Mouse (Mus musculus) granulocyte monocyte progenitor cell, adult 5-6 weeks (primary cell): ENCODE measurements around the gene Zbtb37. TPM values are rescaled to one million over a fixed set of nuclear protein-coding genes. Genes with fewer than 3 reads are reported as not detected.
A peak's percentile ranks its signal among the peaks of the same experiment; 100 is the strongest.
"Not testable (repeated sequence)": the region's sequence is repeated elsewhere in the genome, so short reads cannot be mapped to it uniquely, and the experiment has no call there.

Experiments used
- ATAC-seq: replicated peaks from 2 replicates; pipeline ENCODE4 v1.8.0; 2016; ENCODE audit warnings: mild to moderate bottlenecking, moderate TSS enrichment, inconsistent platforms; ENCODE audit not compliant: poor library complexity, severe bottlenecking
- total RNA-seq, 2 experiments: library from RNA; stranded (forward) in 1 of 2; stranded (reverse) in 1 of 2; fragments of 200-712, 200-1000 nt in 1 of 2; fragments of >200 nt in 1 of 2; fragmentation: Nextera tagmentation in 1 of 2; gene quantifications; 2 replicates each; pipeline ENCODE4 v1.2.3; 2014 to 2017

The Zbtb37 gene
- total RNA-seq, 2 experiments from 2014 or later = 5.7 to 10.0 TPM

DNA sequence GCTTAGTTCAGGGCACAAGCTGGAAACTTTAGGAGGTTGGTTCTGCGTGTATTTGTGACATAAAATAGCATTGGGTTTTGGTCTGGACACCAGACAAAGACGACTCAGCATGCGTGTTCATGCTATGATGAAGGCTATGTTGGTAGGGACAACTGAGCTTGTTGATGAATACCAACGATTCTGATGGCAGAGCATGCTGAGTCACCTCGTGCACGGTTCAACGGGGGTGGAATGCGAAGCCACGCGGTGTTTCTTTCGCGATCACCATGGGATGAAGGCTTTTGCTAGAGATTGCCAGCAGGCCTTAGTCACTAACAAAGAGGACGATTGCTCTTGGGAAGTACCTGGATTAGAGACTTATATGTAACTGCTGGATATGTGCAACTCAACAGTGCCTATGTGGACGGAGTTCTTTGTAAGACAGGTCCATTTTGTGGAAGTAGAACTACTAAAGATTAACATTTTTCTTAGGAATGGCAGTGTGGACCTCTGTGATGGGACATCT is 684 bp upstream of the Zbtb37 start:
- peak; percentile 54 for ATAC-seq

DNA sequence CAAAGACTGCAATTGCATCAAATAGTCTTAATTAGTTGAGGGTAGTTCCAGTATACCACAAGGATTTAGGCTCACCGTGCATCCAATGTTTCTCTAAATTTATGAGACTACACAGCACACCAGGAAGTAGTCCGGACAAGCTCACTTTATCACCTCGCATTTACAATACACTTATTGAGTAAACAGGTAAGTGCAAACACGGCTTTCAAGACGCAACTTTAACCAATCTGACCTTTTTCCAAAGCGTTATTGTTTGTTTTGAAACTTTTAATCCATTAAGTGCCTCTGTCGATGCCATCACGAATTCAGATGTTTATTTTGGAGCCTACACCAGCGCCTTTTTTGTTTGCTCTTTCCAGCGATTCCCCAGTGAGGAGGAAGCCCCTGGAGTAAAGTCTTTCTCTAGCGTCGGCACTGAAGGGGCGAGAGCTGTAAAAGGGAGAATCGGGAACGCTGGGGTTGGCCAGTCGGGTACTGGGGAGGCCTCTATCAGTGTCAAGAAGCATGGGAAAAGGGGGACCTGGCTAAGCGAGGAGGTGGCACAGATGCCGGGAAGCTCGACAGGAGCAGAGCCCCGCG is 704 bp downstream of the Zbtb37 start:
- peak; percentile 0; the same call in 1 of the 2 replicates for ATAC-seq

DNA sequence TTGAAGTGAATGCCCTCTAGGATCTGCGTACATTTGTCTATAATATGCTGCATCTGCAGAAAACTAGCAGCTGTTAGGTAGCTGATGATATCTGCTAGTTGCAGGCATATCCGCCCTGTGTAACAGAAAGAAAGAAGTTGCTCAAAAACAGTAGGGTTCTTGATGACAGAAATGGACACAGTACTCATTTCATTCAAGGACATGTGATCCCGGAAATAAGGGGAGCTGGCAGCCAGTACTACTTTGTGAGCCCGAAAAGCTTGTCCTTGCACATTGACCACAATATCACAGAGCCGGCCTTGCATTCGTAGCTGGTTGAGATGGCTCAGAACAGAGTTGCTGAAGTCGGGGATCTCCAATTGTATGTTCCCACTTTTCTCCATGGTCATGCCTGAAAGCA is 2.3 kb downstream of the Zbtb37 start:
- no peak for ATAC-seq

DNA sequence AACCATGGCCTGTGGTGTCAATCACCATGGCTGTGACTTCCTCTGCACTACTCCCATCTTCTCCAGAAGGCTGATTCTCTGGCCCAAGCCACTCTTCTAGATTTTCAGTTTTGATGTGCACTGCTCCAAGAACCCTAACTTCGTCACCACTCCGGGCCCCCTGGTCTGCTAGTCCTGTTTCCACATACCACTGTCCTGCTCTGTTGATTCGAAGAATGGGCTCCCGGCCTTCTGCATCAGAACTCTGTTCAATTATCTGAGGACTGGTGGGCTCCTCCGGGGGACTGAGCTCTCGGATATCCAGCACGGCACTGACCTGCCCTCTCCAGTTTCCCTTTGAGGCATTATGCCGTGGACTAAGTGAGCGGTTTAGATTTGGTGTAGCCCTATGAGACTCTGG is 2.8 kb downstream of the Zbtb37 start:
- no peak for ATAC-seq

DNA sequence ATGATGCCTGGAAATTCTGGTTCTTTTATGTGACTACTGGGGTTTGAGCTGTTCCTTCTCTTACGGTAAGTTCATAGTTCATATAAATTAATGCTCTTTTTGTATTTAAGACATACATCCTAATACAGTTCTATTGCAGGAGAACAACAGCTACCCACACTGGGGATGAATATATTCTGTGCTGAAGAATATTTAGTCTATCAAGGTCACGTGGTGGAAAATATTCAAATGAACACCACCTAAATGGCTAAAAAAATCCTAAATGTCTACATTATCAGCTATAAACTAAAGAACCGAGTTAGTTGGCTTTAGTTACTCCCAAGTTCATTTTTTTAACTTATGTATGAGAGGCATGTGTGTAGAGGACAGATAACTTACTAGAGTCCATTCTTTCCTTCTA is 4.6 kb downstream of the Zbtb37 start:
- no peak for ATAC-seq

DNA sequence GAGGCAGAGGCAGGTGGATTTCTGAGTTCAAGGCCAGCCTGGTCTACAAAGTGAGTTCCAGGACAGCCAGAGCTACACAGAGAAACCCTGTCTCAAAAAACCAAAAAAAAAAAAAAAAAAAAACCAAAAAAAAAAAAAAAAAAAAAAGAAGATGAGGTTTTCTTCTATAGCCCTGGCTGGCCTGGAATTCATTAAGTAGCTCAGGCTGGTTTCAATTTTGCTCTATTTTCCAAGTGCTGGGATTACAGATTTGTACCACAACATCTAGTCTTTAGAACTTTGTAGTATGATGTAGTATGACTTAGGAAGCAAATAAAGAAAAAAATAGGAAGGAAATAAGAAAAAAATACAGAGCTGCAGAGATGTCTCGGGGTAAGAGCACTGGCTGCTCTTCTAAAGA is 6.2 kb downstream of the Zbtb37 start:
- ATAC-seq = not testable (repeated sequence)

DNA sequence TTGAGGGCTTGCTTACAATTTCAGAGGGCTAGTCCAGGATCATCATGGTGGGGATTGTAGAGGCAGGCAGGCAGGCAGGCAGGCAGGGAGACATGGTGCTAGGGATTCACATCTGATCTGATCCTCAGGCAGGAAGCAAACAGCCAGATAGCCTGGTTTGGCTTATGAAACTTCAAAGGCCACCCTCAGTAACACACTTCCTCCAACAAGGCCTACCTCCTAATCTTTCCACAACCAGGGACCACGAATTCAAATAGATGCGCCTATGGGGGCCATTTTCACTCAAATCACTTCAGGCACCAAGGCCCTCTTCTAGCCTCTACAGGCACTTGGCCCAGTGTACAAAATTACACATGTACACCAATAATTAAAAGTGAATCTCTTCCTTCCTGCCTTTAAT is 7.5 kb downstream of the Zbtb37 start:
- peak; percentile 37; the same call in 1 of the 2 replicates for ATAC-seq

DNA sequence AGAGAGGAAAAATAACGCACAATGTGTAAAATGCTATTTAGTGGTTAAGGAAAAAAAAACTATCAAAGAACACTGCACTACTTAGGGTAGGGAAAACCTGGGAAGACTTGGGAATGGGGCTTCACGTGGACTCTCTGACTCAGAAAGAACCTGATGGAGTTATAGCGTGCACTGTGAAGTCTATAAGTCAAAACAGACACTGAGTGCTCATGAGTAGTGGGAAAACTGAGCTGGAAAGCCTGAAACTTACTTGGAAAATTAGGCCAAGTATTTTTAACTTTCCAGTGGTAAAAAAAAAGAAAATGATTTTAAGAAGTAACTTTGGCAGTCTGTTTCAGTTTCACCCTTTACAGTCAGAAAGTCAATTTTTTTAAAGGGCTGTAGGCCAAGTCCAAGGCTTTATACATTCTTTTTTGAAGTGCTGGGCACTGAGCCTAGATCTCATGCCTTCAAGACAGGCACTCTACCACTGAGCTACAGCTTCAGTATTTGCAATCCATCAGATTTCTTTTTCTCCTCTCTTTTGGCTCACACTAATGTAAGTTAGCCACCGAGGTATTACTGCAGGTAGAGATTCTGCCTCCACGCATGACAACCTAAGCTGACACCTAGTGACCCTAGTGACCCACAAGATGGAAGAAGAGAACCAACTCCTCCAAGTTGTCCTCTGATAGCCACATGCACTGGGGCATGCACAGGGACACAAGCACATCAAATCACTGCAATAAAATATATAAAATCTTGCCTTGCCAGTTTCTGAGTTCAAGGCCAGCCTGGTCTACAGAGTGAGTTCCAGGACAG is 9.0 kb downstream of the Zbtb37 start:
- no peak for ATAC-seq

DNA sequence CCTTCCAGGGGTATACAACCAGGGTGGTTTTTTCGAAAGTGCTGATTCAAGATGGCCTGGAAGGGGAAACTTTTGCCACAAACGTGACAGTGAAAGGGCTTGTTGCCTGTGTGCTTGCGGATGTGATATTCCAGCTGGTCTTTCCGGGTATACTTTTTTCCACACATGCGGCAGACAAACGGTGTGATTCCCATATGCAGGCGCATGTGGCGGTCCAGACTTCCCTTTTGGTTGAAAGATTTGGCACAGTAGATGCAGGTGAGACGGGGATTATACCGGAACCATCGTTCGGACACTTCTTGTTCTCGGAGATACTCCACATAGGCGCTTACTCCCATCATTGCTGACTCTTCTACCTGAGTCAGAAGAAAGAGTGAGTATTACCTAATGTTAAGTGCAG is 14.6 kb downstream of the Zbtb37 start:
- ATAC-seq = no peak

DNA sequence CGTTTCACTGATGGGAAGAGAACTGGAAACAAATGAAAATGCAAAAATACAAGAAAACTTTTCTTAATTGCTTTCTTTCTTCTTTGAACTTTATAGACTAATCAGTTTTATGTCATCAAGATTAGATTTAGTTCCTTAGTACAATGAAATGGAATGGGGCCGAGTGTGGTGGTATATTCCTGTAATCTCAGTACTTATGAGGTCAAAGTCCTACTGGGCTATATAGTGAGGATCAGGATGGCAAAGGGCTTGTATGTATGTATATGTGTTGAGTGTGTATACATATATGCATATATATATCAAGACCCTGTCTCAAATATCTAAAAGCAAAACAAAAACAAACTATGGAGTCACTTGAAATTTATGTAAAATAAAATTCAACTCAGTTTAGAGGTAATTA is 18.3 kb downstream of the Zbtb37 start:
- no peak for ATAC-seq

DNA sequence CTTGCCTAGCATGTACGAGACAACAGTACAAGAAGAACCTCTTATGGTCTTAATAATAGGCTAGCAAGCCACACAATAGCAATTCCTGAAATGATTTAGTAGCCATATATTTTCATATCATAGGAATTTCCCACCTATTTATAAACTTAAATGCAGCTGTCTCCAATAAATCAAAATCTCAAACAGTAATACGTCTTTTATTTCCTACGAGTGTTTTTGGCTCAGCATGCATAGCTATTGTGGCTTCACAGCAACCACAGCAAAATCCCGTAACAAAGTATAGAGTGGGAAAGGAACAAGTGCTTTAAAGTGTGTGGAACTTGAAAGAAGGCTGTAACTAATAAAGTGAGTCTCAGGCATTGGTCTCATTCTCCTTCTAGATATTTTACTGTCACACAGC is 24.2 kb downstream of the Zbtb37 start:
- ATAC-seq = no peak

DNA sequence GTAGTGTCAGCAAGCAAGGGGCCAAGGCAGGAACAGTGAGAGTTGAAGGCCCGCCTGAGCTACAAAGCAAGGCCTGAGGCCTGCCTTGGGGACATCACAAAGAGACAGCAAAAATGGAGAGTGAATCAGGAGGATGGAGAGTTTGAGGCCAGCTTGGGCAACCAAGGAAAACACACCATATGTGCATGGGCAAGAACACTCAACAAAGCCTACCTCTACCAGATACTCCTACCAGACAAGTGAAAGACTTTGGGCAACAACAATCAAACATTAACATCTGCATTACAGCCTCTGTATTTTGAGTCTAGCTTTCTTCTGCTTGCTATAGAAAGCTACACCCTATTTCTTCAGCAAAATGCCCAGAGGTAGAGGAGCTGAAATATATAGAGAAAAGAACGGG is 26.6 kb downstream of the Zbtb37 start:
- no peak for ATAC-seq

DNA sequence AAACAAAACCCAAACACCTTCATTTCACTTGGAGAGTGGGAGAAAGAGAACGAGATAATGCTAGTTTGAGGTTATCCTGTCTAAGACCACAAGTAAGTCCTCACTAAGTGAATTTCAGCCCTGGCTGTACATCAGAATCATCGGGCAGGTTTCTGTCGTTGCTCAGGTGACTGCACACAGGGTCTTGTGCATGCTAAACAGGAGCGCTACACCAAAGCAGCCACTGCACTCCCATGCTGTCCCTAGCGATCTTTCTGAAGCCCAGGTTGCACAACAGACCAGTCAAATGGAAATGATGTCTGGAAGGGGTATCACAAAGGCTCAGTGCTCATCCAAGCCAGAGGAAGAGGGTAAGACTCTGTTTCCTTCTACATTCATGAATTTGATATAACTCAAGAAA is 28.2 kb downstream of the Zbtb37 start:
- ATAC-seq = no peak

DNA sequence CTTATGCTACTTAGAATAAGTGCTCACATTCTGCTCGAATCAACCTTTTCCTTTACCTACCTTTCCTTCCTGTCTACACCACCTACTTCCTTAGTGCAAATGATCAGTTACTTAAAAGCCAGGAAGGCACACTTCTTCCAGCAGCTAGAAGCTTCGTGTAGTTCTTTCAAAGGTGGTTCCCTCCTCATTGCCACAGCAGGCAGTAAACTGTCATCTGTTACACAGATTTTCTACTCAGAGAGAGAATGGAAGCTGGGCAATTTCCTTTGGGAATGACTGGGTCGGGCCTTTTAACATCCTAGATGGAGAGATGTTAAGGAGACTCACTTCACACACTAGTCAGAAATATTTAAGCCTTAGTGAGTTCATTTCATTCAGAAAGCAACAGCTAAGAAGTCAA is 29.1 kb downstream of the Zbtb37 start:
- ATAC-seq = no peak

DNA sequence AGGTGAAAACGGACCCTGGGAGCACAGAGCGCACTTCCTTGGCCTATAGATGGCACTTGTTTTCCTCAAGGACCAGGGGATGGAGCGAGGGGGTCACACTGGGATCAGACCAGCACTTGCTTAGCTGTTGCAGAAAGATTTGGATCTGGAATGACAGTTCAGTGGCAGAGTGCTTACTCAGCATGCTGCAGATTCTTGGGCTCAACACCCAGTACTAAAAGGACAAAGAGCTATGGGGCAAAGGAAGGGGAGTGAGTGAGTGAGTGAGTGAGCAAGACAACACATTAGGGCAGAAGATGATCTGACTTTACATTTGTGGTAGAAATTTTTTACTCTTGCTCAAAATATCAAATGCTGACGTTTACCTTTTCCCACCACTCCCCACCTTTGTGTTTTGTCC is 29.7 kb downstream of the Zbtb37 start:
- ATAC-seq = no peak

DNA sequence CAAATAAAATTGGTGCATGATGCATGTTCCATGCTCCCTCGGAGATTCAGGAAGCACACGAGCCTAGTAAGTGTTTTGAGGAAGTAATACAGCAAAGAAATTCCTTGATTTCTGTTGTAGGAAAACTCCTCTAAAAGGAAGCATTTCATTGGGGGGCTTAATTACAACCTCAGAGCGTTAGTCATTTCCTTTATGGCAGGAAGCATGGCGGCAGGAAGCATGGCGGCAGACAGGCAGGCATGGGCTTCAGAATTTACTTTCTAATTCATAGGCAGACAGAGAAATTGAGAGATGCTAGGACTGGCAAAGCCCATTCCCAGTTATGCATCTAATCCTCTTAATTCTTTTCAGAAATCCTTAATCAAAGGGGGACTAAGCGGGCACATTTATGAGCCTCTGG is 40.8 kb downstream of the Zbtb37 start:
- no peak for ATAC-seq

DNA sequence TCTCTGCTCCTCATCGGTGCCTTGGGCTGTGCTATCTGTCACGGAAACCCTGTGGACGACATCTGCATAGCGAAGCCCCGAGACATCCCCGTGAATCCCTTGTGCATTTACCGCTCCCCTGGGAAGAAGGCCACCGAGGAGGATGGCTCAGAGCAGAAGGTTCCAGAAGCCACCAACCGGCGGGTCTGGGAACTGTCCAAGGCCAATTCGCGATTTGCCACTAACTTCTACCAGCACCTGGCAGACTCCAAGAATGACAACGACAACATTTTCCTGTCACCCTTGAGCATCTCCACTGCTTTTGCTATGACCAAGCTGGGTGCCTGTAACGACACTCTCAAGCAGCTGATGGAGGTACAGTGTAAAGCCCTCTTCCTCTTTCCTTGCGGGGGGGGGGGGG is 45.3 kb downstream of the Zbtb37 start:
- ATAC-seq = no peak

DNA sequence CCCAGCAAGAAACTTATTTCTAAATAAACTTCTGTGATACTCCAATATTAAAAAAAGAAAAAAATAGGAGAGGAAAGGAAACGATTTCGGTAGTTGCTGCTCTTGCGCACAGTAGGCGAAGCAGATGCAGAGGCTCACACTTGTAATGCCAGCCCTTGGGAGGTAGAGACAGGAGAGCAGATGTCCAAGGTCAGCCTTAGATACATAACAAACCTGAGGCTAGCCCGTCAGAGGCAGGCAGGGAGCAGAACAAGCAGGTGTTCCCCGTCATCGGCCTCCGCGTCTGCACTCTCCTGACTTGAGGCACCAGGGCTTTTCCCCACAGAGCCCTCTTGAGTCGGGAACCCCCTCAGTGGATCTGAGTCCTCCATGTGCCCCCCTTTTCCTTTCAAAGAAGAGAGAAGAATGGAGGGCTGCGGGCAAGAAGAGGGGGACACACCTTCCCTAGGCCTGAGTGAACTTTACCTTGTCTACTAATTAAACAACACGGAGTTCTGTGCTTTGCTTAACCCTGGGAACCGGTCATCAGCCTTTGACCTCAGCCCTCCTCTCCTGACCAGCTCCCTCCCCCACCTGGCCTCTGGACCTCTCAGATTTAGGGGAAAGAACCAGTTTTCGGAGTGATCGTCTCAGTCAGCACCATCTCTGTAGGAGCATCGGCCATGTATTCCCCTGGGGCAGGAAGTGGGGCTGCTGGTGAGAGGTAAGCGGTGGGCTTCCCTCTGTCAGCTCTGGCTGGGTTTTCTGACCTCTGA is 47.6 kb downstream of the Zbtb37 start:
- ATAC-seq = no peak

DNA sequence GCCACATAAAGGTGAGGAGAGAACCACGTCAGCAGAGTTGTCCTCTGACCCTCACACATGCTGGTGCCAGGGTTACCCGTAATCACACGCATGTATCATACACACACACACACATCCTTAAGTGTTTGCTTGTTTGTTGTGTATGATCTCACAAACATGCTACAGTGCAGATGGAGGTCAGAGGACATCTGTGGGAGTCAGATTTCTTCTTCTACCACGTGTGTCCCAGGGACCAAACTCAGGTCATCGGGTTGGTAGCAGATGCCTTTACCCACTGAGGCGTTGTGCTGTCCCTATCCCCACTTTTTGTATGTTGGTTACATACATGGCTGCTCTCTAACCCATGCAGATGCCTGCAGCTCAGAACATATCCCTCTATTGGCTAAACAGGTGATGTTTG is 49.2 kb downstream of the Zbtb37 start:
- no peak for ATAC-seq

DNA sequence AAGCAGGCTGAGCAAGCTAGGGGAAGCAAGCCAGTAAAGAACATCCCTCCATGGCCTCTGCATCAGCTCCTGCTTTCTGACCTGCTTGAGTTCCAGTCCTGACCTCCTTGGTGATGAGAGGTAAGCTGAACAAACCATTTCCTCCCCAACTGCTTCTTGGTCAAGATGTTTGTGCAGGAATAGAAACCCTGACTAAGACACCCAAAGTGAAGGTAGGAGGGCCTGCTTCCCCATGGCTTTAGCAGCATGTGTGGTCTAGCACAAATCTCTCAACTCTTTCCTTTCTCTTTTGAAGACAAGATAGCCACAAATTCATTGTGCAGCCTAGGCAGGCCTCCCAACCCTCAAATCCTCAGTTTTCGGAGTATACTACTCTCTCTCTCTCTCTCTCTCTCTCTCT is 49.9 kb downstream of the Zbtb37 start:
- not testable (repeated sequence) for ATAC-seq

DNA sequence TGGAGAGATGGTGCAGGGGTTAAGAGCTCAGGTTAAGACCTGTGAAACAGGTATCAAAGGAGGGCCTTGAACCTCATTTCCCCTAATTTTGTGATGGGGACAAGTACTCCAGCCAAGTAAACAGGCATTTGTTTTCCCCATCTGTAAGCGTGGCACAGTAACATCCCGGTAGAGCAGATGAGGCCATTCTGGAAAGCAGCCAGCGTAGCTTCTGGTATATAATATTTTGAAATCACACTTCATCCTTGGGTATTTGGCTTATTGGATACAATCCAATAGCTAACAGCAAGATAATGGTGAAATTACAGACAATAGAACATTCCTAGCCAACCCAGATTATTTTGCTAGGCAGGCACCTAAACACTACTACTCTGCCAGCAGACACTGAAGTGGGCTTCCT is 51.8 kb downstream of the Zbtb37 start:
- no peak for ATAC-seq
